Mouse (Mus musculus) liver, adult 2 months (tissue): ENCODE results near the gene Ercc6l. TPM values are rescaled to one million over a fixed set of nuclear protein-coding genes. Genes with fewer than 3 reads are reported as not detected.

Source experiments
- DNase-seq: peaks from one replicate; pipeline ENCODE4 v3.0.0-alpha.2; 2011; ENCODE audit warnings: low read depth, low spot score; ENCODE audit errors: extremely low read depth
- H3K27ac ChIP-seq: fragments of 200-500 bp; replicated peaks from 2 replicates; pipeline ENCODE4 v1.5.1; 2012; ENCODE audit warnings: low read depth, mild to moderate bottlenecking, control low read depth, inconsistent platforms, low read length; ENCODE audit not compliant: insufficient read depth
- H3K27me3 ChIP-seq: fragments of 200-500 bp; 2 replicates; pipeline ENCODE4 v1.6.1; 2012; ENCODE audit warnings: mild to moderate bottlenecking, moderate library complexity, low read length, inconsistent platforms; ENCODE audit not compliant: control insufficient read depth, insufficient read depth
- H3K36me3 ChIP-seq: fragments of 200-500 bp; 2 replicates; pipeline ENCODE4 v1.6.1; 2012; ENCODE audit warnings: low read length, inconsistent platforms; ENCODE audit not compliant: control insufficient read depth, insufficient read depth
- H3K4me1 ChIP-seq: fragments of 200-500 bp; 2 replicates; pipeline ENCODE4 v1.6.1; 2011; ENCODE audit warnings: low read length; ENCODE audit not compliant: control insufficient read depth, insufficient read depth
- H3K4me3 ChIP-seq: fragments of 200-500 bp; 2 replicates; pipeline ENCODE4 v1.5.1; 2011; ENCODE audit warnings: low read depth, mild to moderate bottlenecking, control low read depth, low read length, moderate library complexity; ENCODE audit not compliant: insufficient read depth
- H3K79me2 ChIP-seq: fragments of 200-500 bp; 2 replicates; pipeline ENCODE4 v1.6.1; 2012; ENCODE audit warnings: inconsistent platforms, mild to moderate bottlenecking, low read length, moderate library complexity; ENCODE audit not compliant: control insufficient read depth, insufficient read depth
- H3K9ac ChIP-seq: fragments of 200-500 bp; 2 replicates; pipeline ENCODE4 v1.6.1; 2012; ENCODE audit warnings: low read depth, mild to moderate bottlenecking, control low read depth, inconsistent platforms, low read length
- CTCF ChIP-seq: fragments of 200-500 bp; IDR thresholded peaks from 2 replicates; pipeline ENCODE4 v1.5.1; 2011; ENCODE audit warnings: low read depth, low read length, control low read depth
- POLR2A ChIP-seq: fragments of 200-500 bp; IDR thresholded peaks from 2 replicates; pipeline ENCODE4 v1.6.1; 2011; ENCODE audit warnings: low read length, control low read depth; ENCODE audit not compliant: insufficient read depth; ENCODE audit errors: extremely low read depth
- whole genome bisulfite sequencing: fragments of 180-500 bp; shearing (Covaris S2); methylation state at CpG from one replicate; pipeline ENCODE4 v1.1.7; 2018; 5-methylcytosine and 5-hydroxymethylcytosine counted together
- polyA plus RNA-seq: library from polyadenylated mRNA; depleted of rRNA; stranded (reverse); fragments of >200 nt; gene quantifications from 2 replicates; pipeline ENCODE4 v1.2.3, GENCODE M21; 2012; rRNA removed
- total RNA-seq: library from RNA; depleted of rRNA; stranded (reverse); fragments of >200 nt; gene quantifications from 2 replicates; pipeline ENCODE4 v1.2.3, GENCODE M21; 2014; rRNA removed

Ercc6l gene
- total and polyA plus RNA-seq, 2 experiments, result 0.06 to 0.28 TPM

- no peak overlapping the region for H3K4me3 ChIP-seq
- WGBS, result 52% methylated on average over 7 of the region's 7 CpGs
- no peaks in the 10 kb centered on the region for H3K4me1 ChIP-seq
- no peaks in the 10 kb centered on the region for H3K79me2 ChIP-seq
- H3K27me3 ChIP-seq, result no peaks in the 10 kb centered on the region
- no peak for DNase-seq
- H3K36me3 ChIP-seq, result no peaks in the 10 kb centered on the region
- no peak overlapping the region for H3K27ac ChIP-seq
- TF ChIP-seq POLR2A, result no peak
- no peak for TF ChIP-seq CTCF
- no peak overlapping the region for H3K9ac ChIP-seq
Measured at GRCm38 (mm10) chrX:102101886-102102285, 55.0 kb downstream of the Ercc6l start.

GRCm38 (mm10) chrX:102094381-102094904 lies 62.4 kb downstream of the Ercc6l start:
- H3K9ac ChIP-seq, result no peak overlapping the region
- H3K4me1 ChIP-seq, result no peaks in the 10 kb centered on the region
- H3K27ac ChIP-seq, result no peak overlapping the region
- 72% methylated on average over 7 of the region's 7 CpGs for WGBS
- DNase-seq, result no peak
- H3K4me3 ChIP-seq, result no peak overlapping the region
- H3K27me3 ChIP-seq, result no peaks in the 10 kb centered on the region
- no peaks in the 10 kb centered on the region for H3K79me2 ChIP-seq
- H3K36me3 ChIP-seq, result no peaks in the 10 kb centered on the region
- no peak for TF ChIP-seq POLR2A
- TF ChIP-seq CTCF, result no peak

Other genes starting within 250 kb of the Ercc6l start
- gene Rtl5, start 85.8 kb downstream of the Ercc6l start, total RNA-seq, result 0.74 and 1.5 TPM in 2 replicates
- 0.76 and 0.97 TPM in 2 replicates for gene Rtl5, start 85.8 kb downstream of the Ercc6l start, polyA plus RNA-seq
- 6.8 and 14.0 TPM in 2 replicates for gene Pin4, start 37.6 kb downstream of the Ercc6l start, total RNA-seq
- 2.2 and 3.8 TPM in 2 replicates for gene Pin4, start 37.6 kb downstream of the Ercc6l start, polyA plus RNA-seq
- gene Rps4x, start 32.3 kb upstream of the Ercc6l start, total RNA-seq, result 619 and 632 TPM in 2 replicates
- gene Rps4x, start 32.3 kb upstream of the Ercc6l start, polyA plus RNA-seq, result 187 and 189 TPM in 2 replicates
- gene Cited1, start 95.1 kb upstream of the Ercc6l start, total RNA-seq, result not detected in 2 replicates
- gene Cited1, start 95.1 kb upstream of the Ercc6l start, polyA plus RNA-seq, result 0.14 TPM in 1 of 2 replicates, not detected in the other